ENCODE assay signal across 31 mouse cellular contexts in the genomic region with DNA sequence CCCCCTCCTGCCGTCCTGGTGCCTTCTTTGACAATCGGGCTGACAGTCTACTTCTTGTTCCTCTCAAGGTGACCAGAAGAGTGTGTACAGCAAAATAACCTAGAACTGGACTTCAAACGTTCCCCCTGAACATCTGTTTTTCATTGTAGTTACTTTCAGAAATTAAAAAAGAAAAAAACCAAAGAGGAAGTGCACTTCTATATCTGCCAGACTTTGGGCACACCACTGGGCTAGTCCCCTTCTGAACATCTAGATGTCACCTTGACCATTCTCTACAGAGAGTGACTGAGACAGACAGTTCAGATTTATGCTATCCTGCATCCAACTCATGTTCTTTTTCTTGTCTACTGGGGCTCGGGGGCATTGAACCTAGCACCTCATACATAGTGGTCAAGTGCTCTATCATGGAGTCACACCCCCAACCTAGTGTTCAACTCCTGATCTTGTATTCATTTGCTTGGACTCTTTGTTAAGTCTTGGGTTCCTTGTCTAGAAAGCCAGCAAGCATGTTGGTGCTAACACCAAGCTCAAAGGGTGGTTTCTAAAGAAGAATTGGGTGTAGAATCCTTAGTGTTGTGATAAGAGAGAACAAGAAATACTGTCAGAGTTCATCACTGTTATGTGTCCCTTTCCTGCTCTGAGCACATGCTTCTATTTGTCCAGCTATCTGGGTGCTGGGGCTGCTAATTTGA. TPM values are rescaled to one million over a fixed set of nuclear protein-coding genes. Genes with fewer than 3 reads are reported as not detected.
A peak's percentile ranks its signal among the peaks of the same experiment; 100 is the strongest.
DNase-seq lines count a peak whose midpoint lies in the region; ATAC-seq and TF ChIP-seq lines count a peak whose summit lies in the region.
"Had no signal": no experiment of that assay in that cellular context is flagged by ENCODE, and none has a peak within 500 bp of the region (broad histone marks: within the 10 kb centered on the region; RNA-seq: fewer than 3 reads in every experiment).

No protein-coding gene starts in this region.

- H3K27ac ChIP-seq in MEL (ENCODE audit: control insufficient read depth, low read depth, low read length) = peak overlapping the region; percentile 93
- peak overlapping the region; percentile 82; the same call in 1 of the 2 replicates for H3K27ac ChIP-seq in liver, embryonic 12.5 days
- H3K27ac ChIP-seq in liver, postnatal 0 days (ENCODE audit: low read depth) = no peak overlapping the region
- H3K27ac ChIP-seq in left cerebral cortex, adult 2 months = no peak overlapping the region
- H3K27ac ChIP-seq: embryonic facial prominence, embryonic 13.5 days; forebrain, embryonic 13.5 days; hindbrain, embryonic 12.5 days; kidney, postnatal 0 days; limb, embryonic 10.5 days; limb, embryonic 15.5 days; lung, embryonic 15.5 days; midbrain, embryonic 13.5 days; stomach, embryonic 15.5 days had no signal

- peaks cover 46% of the 10 kb centered on the region for H3K79me2 ChIP-seq in MEL (ENCODE audit: control insufficient read depth, insufficient read depth, low read length, poor library complexity)

- H3K4me3 ChIP-seq in MEL (ENCODE audit: control insufficient read depth in 1 of 2, insufficient read depth in 1 of 2, low read depth in 2 of 2, low read length in 2 of 2) = peak overlapping the region; percentile 56 to 86
- H3K4me3 ChIP-seq in liver, embryonic 12.5 days = peak overlapping the region; percentile 48
- H3K4me3 ChIP-seq in liver, postnatal 0 days (ENCODE audit: low read depth, low read length) = peak overlapping the region; percentile 39
- H3K4me3 ChIP-seq in left cerebral cortex, adult 2 months = no peak overlapping the region
- H3K4me3 ChIP-seq: embryonic facial prominence, embryonic 13.5 days; forebrain, embryonic 13.5 days; hindbrain, embryonic 12.5 days; limb, embryonic 10.5 days; limb, embryonic 15.5 days; lung, embryonic 15.5 days; midbrain, embryonic 13.5 days; stomach, embryonic 15.5 days had no signal

- no peak for TF ChIP-seq CTCF in MEL (IDR thresholded peaks at IDR 0.05 in 2 of 3, conservative IDR thresholded peaks at IDR 0.05 in 1 of 3; ENCODE audit: control insufficient read depth in 1 of 3, insufficient read depth in 1 of 3, low read depth in 2 of 3, low read length in 3 of 3, poor library complexity in 1 of 3, severe bottlenecking in 1 of 3)
- TF ChIP-seq CTCF in liver, postnatal 0 days (IDR thresholded peaks at IDR 0.05; ENCODE audit: low read depth) = no peak
- no peak for TF ChIP-seq CTCF in left cerebral cortex, adult 2 months (IDR thresholded peaks at IDR 0.05)

- TF ChIP-seq EP300 in MEL (IDR thresholded peaks at IDR 0.05; ENCODE audit: low read depth in 1 of 2, low read length in 2 of 2) = peak; percentile 37 to 45; a peak in 2 of 4 replicates
- TF ChIP-seq EP300 in liver, postnatal 0 days (IDR thresholded peaks at IDR 0.05; ENCODE audit: low read depth) = no peak

- H3K4me2 ChIP-seq in liver, embryonic 12.5 days = peak overlapping the region; percentile 64
- peak overlapping the region; percentile 62 for H3K4me2 ChIP-seq in liver, postnatal 0 days (ENCODE audit: low read depth, low read length)
- H3K4me2 ChIP-seq: embryonic facial prominence, embryonic 13.5 days; forebrain, embryonic 13.5 days; hindbrain, embryonic 12.5 days; limb, embryonic 15.5 days; lung, embryonic 15.5 days; midbrain, embryonic 13.5 days; stomach, embryonic 15.5 days had no signal

- WGBS in liver, embryonic 12.5 days (ENCODE audit: insufficient replicate concordance) = 33% methylated on average over 4 of the region's 4 CpGs
- WGBS in liver, postnatal 0 days (ENCODE audit: insufficient replicate concordance) = 48% methylated on average over 4 of the region's 4 CpGs

- peaks cover 24 to 47% of the 10 kb centered on the region in 2 experiments for H3K4me1 ChIP-seq in MEL (ENCODE audit: control insufficient read depth in 1 of 2, insufficient read depth in 2 of 2, low read length in 2 of 2)
- peaks cover 57% of the 10 kb centered on the region for H3K4me1 ChIP-seq in liver, embryonic 12.5 days
- 0 out of 2 replicates have a peak, but pooled peaks cover 3% of the 10 kb centered on the region for H3K4me1 ChIP-seq in liver, postnatal 0 days (ENCODE audit: insufficient read depth)
- H3K4me1 ChIP-seq: embryonic facial prominence, embryonic 13.5 days; forebrain, embryonic 13.5 days; hindbrain, embryonic 12.5 days; limb, embryonic 10.5 days; limb, embryonic 15.5 days; lung, embryonic 15.5 days; midbrain, embryonic 13.5 days; stomach, embryonic 15.5 days had no signal

- no peaks in the 10 kb centered on the region for H3K9me3 ChIP-seq in MEL (replicated peaks; ENCODE audit: insufficient read depth, low read length)
- no peaks in the 10 kb centered on the region for H3K9me3 ChIP-seq in liver, embryonic 12.5 days (replicated peaks)
- no peaks in the 10 kb centered on the region for H3K9me3 ChIP-seq in liver, postnatal 0 days (ENCODE audit: low read length)
- H3K9me3 ChIP-seq: embryonic facial prominence, embryonic 13.5 days; forebrain, embryonic 13.5 days; hindbrain, embryonic 12.5 days; limb, embryonic 10.5 days; limb, embryonic 15.5 days; lung, embryonic 15.5 days; midbrain, embryonic 13.5 days; stomach, embryonic 15.5 days had no signal

- intact Hi-C loops in left cerebral cortex, adult 2 months (cut with DNase I) = no loop called here

- H3K36me3 ChIP-seq in MEL (ENCODE audit: control insufficient read depth in 1 of 2, insufficient read depth in 2 of 2, low read length in 2 of 2) = peaks cover 0 to 64% of the 10 kb centered on the region in 2 experiments; a peak in 2 of 4 replicates
- no peaks in the 10 kb centered on the region for H3K36me3 ChIP-seq in liver, embryonic 12.5 days
- no peaks in the 10 kb centered on the region for H3K36me3 ChIP-seq in liver, postnatal 0 days (replicated peaks; ENCODE audit: insufficient read depth, low read length)
- H3K36me3 ChIP-seq: embryonic facial prominence, embryonic 13.5 days; hindbrain, embryonic 12.5 days; limb, embryonic 10.5 days; limb, embryonic 15.5 days; lung, embryonic 15.5 days; midbrain, embryonic 13.5 days; stomach, embryonic 15.5 days had no signal

- ATAC-seq in liver, embryonic 12.5 days = no peak
- ATAC-seq in liver, postnatal 0 days = no peak
- ATAC-seq: forebrain, embryonic 13.5 days; intestine, embryonic 16.5 days; midbrain, embryonic 13.5 days had no signal

- no peak for TF ChIP-seq RAD21 in MEL (IDR thresholded peaks at IDR 0.05; ENCODE audit: low read depth, low read length)

- DNase-seq in MEL (ENCODE audit: low read depth, low spot score) = peak; percentile 58
- peak; percentile 25 for DNase-seq in c-Kit-positive CD71-positive TER-119-positive erythroid progenitor cells, embryonic 14.5 days (ENCODE audit: low spot score)
- DNase-seq in liver, postnatal 0 days = no peak
- DNase-seq in gastrocnemius, postnatal 25 days = no peak
- DNase-seq in lung, postnatal 14 days = no peak
- no peak for DNase-seq in left cerebral cortex, adult 2 months (ENCODE audit: extremely low spot score in 1 of 2, low spot score in 2 of 2)
- DNase-seq: adrenal gland, postnatal 25 days; cerebellum, adult 9-11 months; gastrocnemius, postnatal 10 days; heart, postnatal 36 days; kidney, adult 8-10 months; kidney, postnatal 4 days; lung, postnatal 36 days; right cerebral cortex, postnatal 25 days; thymus, postnatal 14 days had no signal

- TF ChIP-seq POLR2A in MEL (IDR thresholded peaks at IDR 0.05; ENCODE audit: control insufficient read depth in 1 of 2, insufficient read depth in 1 of 2, low read depth in 1 of 2, low read length in 2 of 2, poor library complexity in 1 of 2) = no peak

- peak overlapping the region; percentile 66 for H3K9ac ChIP-seq in MEL (ENCODE audit: control insufficient read depth, low read depth, low read length, poor library complexity, severe bottlenecking)
- H3K9ac ChIP-seq in liver, embryonic 12.5 days = peak overlapping the region; percentile 47; the same call in 1 of the 2 replicates
- peak overlapping the region; percentile 47; the same call in 1 of the 2 replicates for H3K9ac ChIP-seq in liver, postnatal 0 days (replicated peaks)
- H3K9ac ChIP-seq: embryonic facial prominence, embryonic 13.5 days; forebrain, embryonic 13.5 days; hindbrain, embryonic 12.5 days; limb, embryonic 15.5 days; lung, embryonic 15.5 days; midbrain, embryonic 13.5 days; stomach, embryonic 15.5 days had no signal

- no peaks in the 10 kb centered on the region for H3K27me3 ChIP-seq in MEL (ENCODE audit: control insufficient read depth in 1 of 2, insufficient read depth in 2 of 2, low read length in 2 of 2)
- no peaks in the 10 kb centered on the region for H3K27me3 ChIP-seq in liver, embryonic 12.5 days (replicated peaks)
- no peaks in the 10 kb centered on the region for H3K27me3 ChIP-seq in liver, postnatal 0 days (ENCODE audit: insufficient read depth, low read length)
- H3K27me3 ChIP-seq: CH12.LX; embryonic facial prominence, embryonic 13.5 days; forebrain, embryonic 13.5 days; hindbrain, embryonic 12.5 days; limb, embryonic 15.5 days; lung, embryonic 15.5 days; midbrain, embryonic 13.5 days; stomach, embryonic 15.5 days had no signal

TF ChIP-seq in MEL, 35 proteins besides CTCF, POLR2A, EP300 and RAD21 (continues in another document):
- no peak for TF ChIP-seq MAZ (IDR thresholded peaks at IDR 0.05; ENCODE audit: low read depth, low read length)
- TF ChIP-seq TCF12 (IDR thresholded peaks at IDR 0.05; ENCODE audit: low read depth, low read length) = 0 out of 2 replicates have a peak, but pooled peaks have one; percentile 15
- TF ChIP-seq POLR2AphosphoS2 (IDR thresholded peaks at IDR 0.05; ENCODE audit: low read length) = no peak
- TF ChIP-seq TBP (IDR thresholded peaks at IDR 0.05; ENCODE audit: low read depth, low read length) = 0 out of 2 replicates have a peak, but pooled peaks have one; percentile 25
- TF ChIP-seq MAFK (IDR thresholded peaks at IDR 0.05; ENCODE audit: borderline replicate concordance, low read depth, low read length) = no peak
- TF ChIP-seq RCOR1 (IDR thresholded peaks at IDR 0.05; ENCODE audit: low read depth, low read length) = peak; percentile 33; the same call in 1 of the 2 replicates

RNA-seq across cellular contexts. Expression of a gene that starts 0.9 kb away (rescaled TPM):
- total RNA-seq in MEL (2012; rRNA removed) = 50.4 and 68.4 TPM in 2 replicates
- polyA plus RNA-seq in MEL (2012; ENCODE audit: insufficient read depth in 1 of 2, insufficient read length in 2 of 2, low read depth in 1 of 2, low replicate concordance in 2 of 2, missing spikeins in 1 of 2) = 10 to 100 TPM in 1 of 2 experiments, not detected in 1; 44.4 TPM
- polyA plus RNA-seq in liver, embryonic 12.5 days (2016; fragmentation: Nextera tagmentation; extraction: Ambion mirVana) = 2.5 and 2.7 TPM in 2 replicates
- polyA plus RNA-seq in liver, postnatal 0 days (2015; fragmentation: Nextera tagmentation; extraction: Ambion mirVana) = 0.89 and 1.4 TPM in 2 replicates
- total RNA-seq in gastrocnemius, postnatal 25 days (2021) = 1 to 10 TPM in 1 of 2 experiments, under 1 TPM in 1; 0.91 to 1.0 TPM
- total RNA-seq in left cerebral cortex, adult 2 months (2021) = under 1 TPM in 1 of 2 experiments, not detected in 1; 0.14 TPM
- total RNA-seq: ES-E14 had no signal
- polyA plus RNA-seq: forebrain, embryonic 13.5 days had no signal

RNA-seq across cellular contexts. Expression of a gene that starts 35.1 kb away (rescaled TPM):
- 0.08 TPM in 1 of 2 replicates, not detected in the other for total RNA-seq in MEL (2012; rRNA removed)
- polyA plus RNA-seq in MEL (2012; ENCODE audit: insufficient read depth in 1 of 2, insufficient read length in 2 of 2, low read depth in 1 of 2, low replicate concordance in 2 of 2, missing spikeins in 1 of 2) = under 1 TPM in 1 of 2 experiments, not detected in 1; 0.10 TPM
- polyA plus RNA-seq in liver, embryonic 12.5 days (2016; fragmentation: Nextera tagmentation; extraction: Ambion mirVana) = not detected in 2 replicates
- 0.44 and 0.62 TPM in 2 replicates for polyA plus RNA-seq in liver, postnatal 0 days (2015; fragmentation: Nextera tagmentation; extraction: Ambion mirVana)
- total RNA-seq in gastrocnemius, postnatal 25 days (2021) = not detected
- total RNA-seq in left cerebral cortex, adult 2 months (2021) = not detected
- total RNA-seq: adrenal gland, postnatal 25 days; ES-E14; layer of hippocampus, adult 8-10 months; layer of hippocampus, postnatal 25 days had no signal
- polyA plus RNA-seq: C2C12; embryonic facial prominence, embryonic 13.5 days; forebrain, embryonic 13.5 days; hindbrain, embryonic 12.5 days; limb, embryonic 10.5 days; midbrain, embryonic 13.5 days had no signal

Comparison
In these comparisons a context has a peak if more than half of its experiments do, and no peak if none do; other contexts are left out.
1. H3K27ac ChIP-seq: peak in MEL (single experiment) and liver, embryonic 12.5 days (single experiment); none in liver, postnatal 0 days (single experiment) and left cerebral cortex, adult 2 months (single experiment).
2. DNase-seq: peak in MEL (single experiment) and c-Kit-positive CD71-positive TER-119-positive erythroid progenitor cells, embryonic 14.5 days (single experiment); none in liver, postnatal 0 days (single experiment), gastrocnemius, postnatal 25 days (single experiment), lung, postnatal 14 days (single experiment) and left cerebral cortex, adult 2 months (0 of 2).
3. RNA of a gene that starts 0.9 kb away (total RNA-seq): 50.4 to 68.4 TPM in MEL; 0.91 to 1.0 TPM in gastrocnemius, postnatal 25 days and 0.14 TPM in left cerebral cortex, adult 2 months; every median in the first group is over 10 times any median in the second.
4. Peak in every context shown above with its lines, with median percentiles within 50 percentile points of each other: H3K9ac ChIP-seq.